Mouse (Mus musculus): ENCODE data around the gene Lrmp. TPM values are rescaled to one million over a fixed set of nuclear protein-coding genes. Genes with fewer than 3 reads are reported as not detected.

Gene Lrmp
- polyA plus RNA-seq (2014; fragmentation: Nextera tagmentation; extraction: Ambion mirVana), result 0.58 and 1.1 TPM in 2 replicates

DNA sequence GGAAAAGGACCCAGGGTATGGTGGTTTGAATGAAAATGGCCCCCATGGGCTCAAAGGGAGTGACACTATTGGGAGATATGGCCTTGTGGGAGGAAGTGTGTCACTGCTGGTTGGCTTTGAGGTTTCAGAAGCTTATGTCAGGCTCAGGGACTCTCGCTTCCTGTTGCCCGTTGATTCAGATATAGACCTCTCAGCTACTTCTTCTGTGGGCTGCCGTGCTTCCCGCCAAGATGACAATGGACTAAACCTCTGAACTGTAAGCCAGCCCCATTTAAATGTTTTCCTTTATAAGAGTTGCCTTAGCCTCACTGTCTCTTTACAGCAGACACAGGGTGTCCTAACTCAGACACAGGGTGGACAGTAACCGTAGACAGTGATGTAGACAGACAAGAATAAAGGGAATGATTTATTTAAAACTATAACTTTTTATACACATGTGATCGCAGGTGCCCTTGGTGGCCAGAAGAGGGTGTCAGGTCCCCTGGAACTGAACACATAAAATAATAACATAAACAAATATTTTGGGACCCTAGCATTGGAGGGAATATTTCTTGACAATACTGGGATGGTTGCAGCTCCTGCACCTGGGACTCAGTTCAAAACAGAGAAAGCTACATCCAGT, at the start of gene Lrmp:
Gene Lrmp, plus strand, starts transcription at position 178 of the 622 bp plus-strand sequence.
- 0 out of 2 replicates have a peak within 1 kb of the TSS, but pooled peaks have one; percentile 44 for H3K27ac ChIP-seq (ENCODE audit: low read depth, low read length)
- peaks cover 9% of the 10 kb centered on the region; the same call in 1 of the 2 replicates for H3K4me1 ChIP-seq (ENCODE audit: control insufficient read depth, insufficient read depth, low read length)
- 64% methylated on average over 6 of the region's 6 CpGs for WGBS
- ATAC-seq, result no peak
- H3K4me3 ChIP-seq (ENCODE audit: low read depth, low read length), result no peak within 1 kb of the TSS
- H3K4me2 ChIP-seq (ENCODE audit: low read length), result 0 out of 2 replicates have a peak within 1 kb of the TSS, but pooled peaks have one; percentile 3
- peak within 1 kb of the TSS; percentile 17; the same call in 1 of the 2 replicates for H3K9ac ChIP-seq (ENCODE audit: low read length)
- H3K27me3 ChIP-seq (replicated peaks; ENCODE audit: control insufficient read depth, insufficient read depth, low read length), result no peaks in the 10 kb centered on the region
- no peaks in the 10 kb centered on the region for H3K36me3 ChIP-seq (ENCODE audit: control insufficient read depth, insufficient read depth, low read length)
- no peaks in the 10 kb centered on the region for H3K9me3 ChIP-seq (replicated peaks; ENCODE audit: control insufficient read depth, low read length)
- DNase-seq (ENCODE audit: low spot score), result no peak

DNA sequence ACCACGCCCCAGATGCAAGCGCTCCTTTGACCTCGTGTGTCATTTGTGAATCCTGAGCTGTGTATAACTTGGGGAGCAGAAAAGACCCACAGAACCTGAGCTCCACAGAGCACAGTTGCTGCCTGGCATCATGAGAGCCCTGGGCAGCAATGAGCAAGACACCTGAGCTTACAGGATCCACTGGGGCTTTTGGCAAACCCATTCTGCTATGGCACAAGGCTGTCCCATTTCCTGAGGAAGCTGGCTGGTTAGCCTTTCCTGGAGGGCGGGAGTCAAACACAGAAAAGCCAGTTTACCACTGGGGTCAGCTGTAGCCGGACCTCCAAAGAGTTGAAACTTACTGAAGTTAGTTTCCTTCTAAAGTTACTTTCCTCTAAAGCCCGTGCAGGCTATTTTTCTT, 49.0 kb upstream of the Lrmp start:
- ATAC-seq (no peak), DNase-seq (ENCODE audit: low spot score) (no peak)
- Histone ChIP-seq H3K9ac (ENCODE audit: low read length) (no peak overlapping the region), H3K4me1 (ENCODE audit: control insufficient read depth, insufficient read depth, low read length) (no peaks in the 10 kb centered on the region), H3K27ac (ENCODE audit: low read depth, low read length) (no peak overlapping the region), H3K9me3 (replicated peaks; ENCODE audit: control insufficient read depth, low read length) (no peaks in the 10 kb centered on the region), H3K4me3 (ENCODE audit: low read depth, low read length) (no peak overlapping the region), H3K36me3 (ENCODE audit: control insufficient read depth, insufficient read depth, low read length) (no peaks in the 10 kb centered on the region), H3K4me2 (ENCODE audit: low read length) (no peak overlapping the region), H3K27me3 (replicated peaks; ENCODE audit: control insufficient read depth, insufficient read depth, low read length) (no peaks in the 10 kb centered on the region)
- 89% methylated on average over 6 of the region's 6 CpGs for WGBS

DNA sequence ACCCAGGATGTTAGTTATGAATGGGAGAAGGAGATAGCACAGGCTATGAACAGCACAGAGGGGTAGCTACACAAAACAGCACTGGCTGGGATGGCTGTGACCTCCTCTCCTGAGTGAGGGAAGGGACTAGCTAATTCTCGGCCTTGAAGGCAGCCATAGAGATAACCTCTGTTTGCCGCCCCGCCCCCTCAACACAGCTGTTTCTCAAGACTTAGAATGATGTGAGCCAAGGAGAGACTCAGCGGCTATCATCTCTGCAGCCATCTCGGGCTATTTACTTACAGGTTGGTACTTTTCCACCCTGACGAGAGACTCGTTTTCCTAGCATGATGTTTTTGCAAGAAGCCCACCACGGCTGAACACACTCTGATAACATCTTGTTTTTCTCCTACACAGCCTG, 47.8 kb upstream of the Lrmp start:
- Histone ChIP-seq H3K4me1 (ENCODE audit: control insufficient read depth, insufficient read depth, low read length) (no peaks in the 10 kb centered on the region), H3K27ac (ENCODE audit: low read depth, low read length) (no peak overlapping the region), H3K36me3 (ENCODE audit: control insufficient read depth, insufficient read depth, low read length) (no peaks in the 10 kb centered on the region), H3K4me3 (ENCODE audit: low read depth, low read length) (no peak overlapping the region), H3K9ac (ENCODE audit: low read length) (no peak overlapping the region), H3K9me3 (replicated peaks; ENCODE audit: control insufficient read depth, low read length) (no peaks in the 10 kb centered on the region), H3K4me2 (ENCODE audit: low read length) (no peak overlapping the region), H3K27me3 (replicated peaks; ENCODE audit: control insufficient read depth, insufficient read depth, low read length) (no peaks in the 10 kb centered on the region)
- DNase-seq (ENCODE audit: low spot score), result no peak
- ATAC-seq, result no peak
- 86% methylated on average over 8 of the region's 8 CpGs for WGBS

DNA sequence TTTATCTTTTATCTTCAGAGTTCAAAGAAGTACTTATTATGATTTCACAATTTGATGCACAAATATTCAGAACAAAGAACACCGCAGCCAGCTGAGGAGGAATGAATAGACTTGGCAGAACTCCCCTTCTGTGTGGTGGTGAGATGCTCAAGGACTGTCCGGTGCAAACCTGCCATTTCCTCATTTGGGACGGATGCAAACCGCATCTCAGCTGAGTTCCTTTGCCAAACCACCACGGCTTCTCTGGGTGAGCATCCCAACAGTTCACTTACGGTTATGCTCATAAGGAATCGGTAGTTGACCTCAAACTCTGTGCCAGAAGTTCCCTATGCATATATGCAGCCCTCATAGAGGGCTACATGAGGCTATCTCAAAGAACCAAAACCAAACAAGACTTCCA, 46.1 kb upstream of the Lrmp start:
- Histone ChIP-seq H3K4me2 (ENCODE audit: low read length) (no peak overlapping the region), H3K4me3 (ENCODE audit: low read depth, low read length) (no peak overlapping the region), H3K27me3 (replicated peaks; ENCODE audit: control insufficient read depth, insufficient read depth, low read length) (no peaks in the 10 kb centered on the region), H3K4me1 (ENCODE audit: control insufficient read depth, insufficient read depth, low read length) (no peaks in the 10 kb centered on the region), H3K36me3 (ENCODE audit: control insufficient read depth, insufficient read depth, low read length) (no peaks in the 10 kb centered on the region), H3K9ac (ENCODE audit: low read length) (no peak overlapping the region), H3K9me3 (replicated peaks; ENCODE audit: control insufficient read depth, low read length) (no peaks in the 10 kb centered on the region), H3K27ac (ENCODE audit: low read depth, low read length) (no peak overlapping the region)
- no peak for ATAC-seq
- no peak for DNase-seq (ENCODE audit: low spot score)
- 90% methylated on average over 7 of the region's 7 CpGs for WGBS

DNA sequence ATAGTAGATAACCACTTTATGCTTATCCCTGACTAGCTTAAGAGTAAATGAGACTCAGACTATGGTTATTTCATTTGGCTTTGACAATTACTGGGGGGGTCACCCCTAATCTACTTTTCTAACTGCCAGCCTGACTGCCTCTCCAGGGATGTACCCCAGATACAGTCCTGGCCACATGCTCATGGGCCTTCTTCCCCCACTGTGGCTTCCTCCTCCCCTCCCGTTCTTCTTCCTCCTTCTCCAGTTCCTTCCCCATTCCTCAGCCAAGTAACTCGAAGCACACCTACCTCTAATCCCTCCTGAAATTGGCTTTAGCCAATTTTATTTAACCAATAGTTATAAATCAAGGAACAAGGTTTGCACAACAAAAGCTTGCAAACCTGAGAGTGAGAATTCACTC, 45.5 kb upstream of the Lrmp start:
- 90% methylated on average over 2 of the region's 2 CpGs for WGBS
- ATAC-seq, result no peak

DNA sequence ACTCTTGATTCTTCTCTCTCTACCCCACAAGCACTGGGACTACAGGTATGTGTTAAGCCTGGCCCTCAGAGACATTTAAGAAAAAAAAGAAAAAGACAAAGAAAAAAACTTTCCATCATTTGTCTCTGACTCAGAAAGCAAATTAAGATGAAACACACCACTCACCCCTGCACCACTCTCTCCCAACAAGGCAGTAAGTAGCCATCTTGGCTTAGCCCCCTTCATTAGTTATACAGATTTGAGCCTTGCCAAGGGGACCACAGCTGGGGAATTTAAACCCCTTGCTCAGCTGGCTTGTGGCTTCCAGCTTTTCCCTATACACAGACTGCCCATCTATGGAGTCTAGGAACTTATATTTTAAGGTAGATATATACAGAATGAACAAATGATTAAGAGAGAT, 41.0 kb upstream of the Lrmp start:
- Histone ChIP-seq H3K36me3 (ENCODE audit: control insufficient read depth, insufficient read depth, low read length) (no peaks in the 10 kb centered on the region), H3K4me1 (ENCODE audit: control insufficient read depth, insufficient read depth, low read length) (peaks cover 4% of the 10 kb centered on the region; the same call in 1 of the 2 replicates), H3K4me2 (ENCODE audit: low read length) (0 out of 2 replicates have a peak overlapping the region, but pooled peaks have one; percentile 98), H3K27ac (ENCODE audit: low read depth, low read length) (no peak overlapping the region), H3K27me3 (replicated peaks; ENCODE audit: control insufficient read depth, insufficient read depth, low read length) (no peaks in the 10 kb centered on the region), H3K9ac (ENCODE audit: low read length) (no peak overlapping the region), H3K9me3 (replicated peaks; ENCODE audit: control insufficient read depth, low read length) (no peaks in the 10 kb centered on the region), H3K4me3 (ENCODE audit: low read depth, low read length) (no peak overlapping the region)
- ATAC-seq, result no peak
- peak; percentile 33 for DNase-seq (ENCODE audit: low spot score)

More for the DNA sequence above, 45.5 kb upstream of the Lrmp start:
- DNase-seq (ENCODE audit: low spot score), result no peak
- no peak overlapping the region for H3K27ac ChIP-seq (ENCODE audit: low read depth, low read length)
- H3K9ac ChIP-seq (ENCODE audit: low read length), result no peak overlapping the region
- H3K4me1 ChIP-seq (ENCODE audit: control insufficient read depth, insufficient read depth, low read length), result no peaks in the 10 kb centered on the region
- no peak overlapping the region for H3K4me2 ChIP-seq (ENCODE audit: low read length)
- H3K27me3 ChIP-seq (replicated peaks; ENCODE audit: control insufficient read depth, insufficient read depth, low read length), result no peaks in the 10 kb centered on the region
- no peaks in the 10 kb centered on the region for H3K9me3 ChIP-seq (replicated peaks; ENCODE audit: control insufficient read depth, low read length)
- no peak overlapping the region for H3K4me3 ChIP-seq (ENCODE audit: low read depth, low read length)
- no peaks in the 10 kb centered on the region for H3K36me3 ChIP-seq (ENCODE audit: control insufficient read depth, insufficient read depth, low read length)

DNA sequence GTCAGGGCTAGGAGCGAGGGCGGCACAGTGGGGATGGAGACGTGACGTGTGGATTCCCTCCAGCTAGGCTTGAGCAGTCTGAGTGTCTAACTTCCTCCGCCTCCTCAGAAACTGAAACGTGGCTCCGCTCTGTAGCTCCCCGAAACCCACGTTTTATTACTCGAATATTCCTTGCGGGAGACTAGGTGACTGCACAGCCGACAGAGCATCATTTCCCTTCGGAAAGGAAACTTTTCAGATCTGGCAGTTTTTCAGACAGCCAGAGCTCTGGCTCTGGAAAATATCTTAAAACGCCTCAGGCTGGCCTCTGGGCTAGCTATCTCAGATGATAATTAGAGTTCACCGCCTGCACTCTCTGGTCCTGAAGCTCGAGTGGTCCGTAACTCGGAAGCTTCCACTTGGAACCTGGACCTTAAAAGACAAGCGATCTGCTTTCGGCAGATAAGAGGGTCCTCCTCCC, 40.3 kb upstream of the Lrmp start:
- Histone ChIP-seq H3K4me1 (ENCODE audit: control insufficient read depth, insufficient read depth, low read length) (peaks cover 4% of the 10 kb centered on the region; the same call in 1 of the 2 replicates), H3K9me3 (replicated peaks; ENCODE audit: control insufficient read depth, low read length) (no peaks in the 10 kb centered on the region), H3K4me2 (ENCODE audit: low read length) (peak overlapping the region; percentile 98), H3K27me3 (replicated peaks; ENCODE audit: control insufficient read depth, insufficient read depth, low read length) (no peaks in the 10 kb centered on the region), H3K36me3 (ENCODE audit: control insufficient read depth, insufficient read depth, low read length) (no peaks in the 10 kb centered on the region), H3K9ac (ENCODE audit: low read length) (peak overlapping the region; percentile 74), H3K27ac (ENCODE audit: low read depth, low read length) (no peak overlapping the region), H3K4me3 (ENCODE audit: low read depth, low read length) (peak overlapping the region; percentile 44)
- peak; percentile 69 for ATAC-seq
- peak; percentile 66 for DNase-seq (ENCODE audit: low spot score)
- WGBS, result 0% methylated on average over 20 of the region's 20 CpGs

DNA sequence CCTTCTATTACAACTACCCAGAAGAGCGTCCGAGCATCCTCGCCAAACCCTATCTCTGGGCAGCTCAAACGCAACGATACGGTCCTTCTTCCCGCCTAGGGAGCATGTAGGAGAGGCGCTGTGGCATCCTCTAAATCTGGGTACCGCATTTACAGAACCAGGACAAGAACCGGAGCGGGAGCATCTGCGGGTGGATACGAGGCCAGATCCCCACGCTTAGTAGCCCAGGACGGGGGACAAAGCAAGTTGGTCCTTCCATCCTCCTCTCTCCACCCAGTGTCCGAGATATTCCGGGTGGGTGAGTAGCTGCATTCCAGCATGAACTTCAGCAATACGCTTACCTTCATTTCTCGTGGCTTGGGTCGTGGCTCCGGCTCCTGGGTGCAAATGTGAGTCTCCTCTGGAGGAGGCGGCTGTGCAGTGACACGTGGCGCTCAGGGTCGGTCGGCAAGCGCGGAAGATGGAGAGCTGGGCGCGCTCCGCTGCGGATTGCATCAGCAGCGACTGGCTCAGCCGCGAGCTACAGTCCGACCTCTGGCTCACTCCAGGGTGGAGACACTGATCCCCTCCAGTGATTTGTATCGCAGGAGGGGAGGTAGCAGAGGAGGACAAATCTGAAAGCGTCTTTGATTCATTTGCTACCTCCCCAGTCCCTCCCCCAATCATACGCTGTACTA, 39.8 kb upstream of the Lrmp start, which contains the start of gene Bcat1:
Gene Bcat1, minus strand, starts transcription at position 637 of the 677 bp plus-strand sequence.
- peak; percentile 60 for DNase-seq (ENCODE audit: low spot score)
- Histone ChIP-seq H3K4me3 (ENCODE audit: low read depth, low read length) (peak within 1 kb of the TSS; percentile 44), H3K4me2 (ENCODE audit: low read length) (peak within 1 kb of the TSS; percentile 98), H3K9ac (ENCODE audit: low read length) (peak within 1 kb of the TSS; percentile 74), H3K9me3 (replicated peaks; ENCODE audit: control insufficient read depth, low read length) (no peaks in the 10 kb centered on the region), H3K27me3 (replicated peaks; ENCODE audit: control insufficient read depth, insufficient read depth, low read length) (no peaks in the 10 kb centered on the region), H3K27ac (ENCODE audit: low read depth, low read length) (no peak within 1 kb of the TSS), H3K36me3 (ENCODE audit: control insufficient read depth, insufficient read depth, low read length) (no peaks in the 10 kb centered on the region), H3K4me1 (ENCODE audit: control insufficient read depth, insufficient read depth, low read length) (peaks cover 4% of the 10 kb centered on the region; the same call in 1 of the 2 replicates)
- under 1% methylated on average over 39 of the region's 39 CpGs for WGBS
- peak; percentile 82 for ATAC-seq

DNA sequence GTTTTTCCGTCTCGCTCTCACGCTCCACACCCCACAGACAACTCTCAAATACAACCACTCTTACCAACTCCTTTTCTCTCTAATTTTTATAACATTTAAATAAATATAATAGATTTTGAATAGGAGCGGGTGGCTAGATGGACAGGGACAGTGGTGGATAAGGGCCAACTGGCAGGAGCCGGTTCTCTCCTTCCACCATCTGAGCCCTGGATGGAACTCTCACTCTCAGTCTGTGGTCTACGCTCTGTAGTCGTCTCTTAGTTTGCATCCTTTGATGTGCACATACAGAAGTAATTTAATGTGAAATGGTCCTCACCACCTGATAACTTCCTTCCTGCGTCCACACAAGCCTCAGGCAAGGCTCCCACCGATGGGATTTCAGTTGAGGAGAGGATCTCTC, 39.2 kb upstream of the Lrmp start:
- peak overlapping the region; percentile 74 for H3K9ac ChIP-seq (ENCODE audit: low read length)
- H3K27ac ChIP-seq (ENCODE audit: low read depth, low read length), result no peak overlapping the region
- no peaks in the 10 kb centered on the region for H3K36me3 ChIP-seq (ENCODE audit: control insufficient read depth, insufficient read depth, low read length)
- H3K4me2 ChIP-seq (ENCODE audit: low read length), result peak overlapping the region; percentile 98
- peak overlapping the region; percentile 44 for H3K4me3 ChIP-seq (ENCODE audit: low read depth, low read length)
- DNase-seq (ENCODE audit: low spot score), result no peak
- H3K9me3 ChIP-seq (replicated peaks; ENCODE audit: control insufficient read depth, low read length), result no peaks in the 10 kb centered on the region
- no peak for ATAC-seq
- 16% methylated on average over 9 of the region's 9 CpGs for WGBS
- peaks cover 4% of the 10 kb centered on the region; the same call in 1 of the 2 replicates for H3K4me1 ChIP-seq (ENCODE audit: control insufficient read depth, insufficient read depth, low read length)
- no peaks in the 10 kb centered on the region for H3K27me3 ChIP-seq (replicated peaks; ENCODE audit: control insufficient read depth, insufficient read depth, low read length)
